Mouse (Mus musculus): Measurements from ENCODE around the gene Hes7. TPM values are rescaled to one million over a fixed set of nuclear protein-coding genes. Genes with fewer than 3 reads are reported as not detected.

Gene Hes7
- polyA plus RNA-seq, 1 experiment from 2014 or later, result not detected

- Histone ChIP-seq H3K27ac (no peak overlapping the region), H3K79me2 (ENCODE audit: inconsistent target) (no peaks in the 10 kb centered on the region), H3K4me3 (ENCODE audit: inconsistent target) (peak overlapping the region; percentile 22), H3K36me3 (ENCODE audit: inconsistent target) (peaks cover 33% of the 10 kb centered on the region; the same call in 1 of the 2 replicates)
- 21% methylated on average over 21 of the region's 21 CpGs for WGBS (ENCODE audit: missing documents)
These were observed 9.0 kb upstream of the Hes7 start for GRCm38 (mm10) chr11:69111051-69111810.

DNA sequence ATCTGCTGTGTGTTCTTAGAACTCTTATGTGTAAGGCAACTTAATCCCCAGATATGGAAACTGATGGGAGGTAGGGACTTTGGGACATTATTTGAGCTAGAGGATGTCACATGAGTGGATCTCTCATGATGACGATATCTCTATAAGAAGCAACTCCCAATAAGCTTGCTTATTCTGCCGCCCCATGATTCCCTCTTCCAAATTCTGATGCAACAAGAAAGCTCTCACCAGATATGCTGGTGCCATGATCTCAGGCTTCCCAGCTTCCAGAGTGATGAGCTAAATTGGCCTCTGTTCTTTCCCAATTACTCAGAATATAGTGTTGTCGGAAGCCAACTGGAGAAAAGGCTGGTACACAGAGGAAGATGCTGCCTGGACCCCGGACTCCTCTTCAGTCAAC is 8.3 kb upstream of the Hes7 start:
- Histone ChIP-seq H3K36me3 (ENCODE audit: inconsistent target) (peaks cover 28% of the 10 kb centered on the region; the same call in 1 of the 2 replicates), H3K27ac (no peak overlapping the region), H3K79me2 (ENCODE audit: inconsistent target) (no peaks in the 10 kb centered on the region), H3K4me3 (ENCODE audit: inconsistent target) (no peak overlapping the region)
- WGBS (ENCODE audit: missing documents), result 85% methylated on average over 4 of the region's 4 CpGs

- H3K4me3 ChIP-seq (ENCODE audit: inconsistent target), result no peak overlapping the region
- no peak overlapping the region for H3K27ac ChIP-seq
- H3K79me2 ChIP-seq (ENCODE audit: inconsistent target), result no peaks in the 10 kb centered on the region
- WGBS (ENCODE audit: missing documents), result 84% methylated on average over 3 of the region's 3 CpGs
- peaks cover 7% of the 10 kb centered on the region; the same call in 1 of the 2 replicates for H3K36me3 ChIP-seq (ENCODE audit: inconsistent target)
These were observed 6.2 kb upstream of the Hes7 start for GRCm38 (mm10) chr11:69114018-69114417.

GRCm38 (mm10) chr11:69114621-69115020 is 5.6 kb upstream of the Hes7 start:
- WGBS (ENCODE audit: missing documents), result 90% methylated on average over 3 of the region's 3 CpGs

GRCm38 (mm10) chr11:69116843-69117242 is 3.4 kb upstream of the Hes7 start:
- no peak overlapping the region for H3K4me3 ChIP-seq (ENCODE audit: inconsistent target)

More at GRCm38 (mm10) chr11:69114621-69115020, 5.6 kb upstream of the Hes7 start:
- Histone ChIP-seq H3K4me3 (ENCODE audit: inconsistent target) (no peak overlapping the region), H3K36me3 (ENCODE audit: inconsistent target) (peaks cover under 1% of the 10 kb centered on the region; the same call in 1 of the 2 replicates), H3K27ac (no peak overlapping the region), H3K79me2 (ENCODE audit: inconsistent target) (no peaks in the 10 kb centered on the region)

GRCm38 (mm10) chr11:69117737-69118695 is 2.2 kb upstream of the Hes7 start:
- no peaks in the 10 kb centered on the region for H3K36me3 ChIP-seq (ENCODE audit: inconsistent target)
- H3K27ac ChIP-seq, result no peak overlapping the region
- peak overlapping the region; percentile 48 for H3K4me3 ChIP-seq (ENCODE audit: inconsistent target)
- WGBS (ENCODE audit: missing documents), result under 1% methylated on average over 45 of the region's 45 CpGs
- H3K79me2 ChIP-seq (ENCODE audit: inconsistent target), result no peaks in the 10 kb centered on the region

More at GRCm38 (mm10) chr11:69116843-69117242, 3.4 kb upstream of the Hes7 start:
- WGBS (ENCODE audit: missing documents), result 71% methylated on average over 5 of the region's 5 CpGs
- Histone ChIP-seq H3K36me3 (ENCODE audit: inconsistent target) (no peaks in the 10 kb centered on the region), H3K27ac (no peak overlapping the region), H3K79me2 (ENCODE audit: inconsistent target) (no peaks in the 10 kb centered on the region)

- WGBS (ENCODE audit: missing documents), result 7% methylated on average over 15 of the region's 15 CpGs
- Histone ChIP-seq H3K4me3 (ENCODE audit: inconsistent target) (peak overlapping the region; percentile 48), H3K79me2 (ENCODE audit: inconsistent target) (no peaks in the 10 kb centered on the region), H3K36me3 (ENCODE audit: inconsistent target) (no peaks in the 10 kb centered on the region), H3K27ac (no peak overlapping the region)
These were observed 1.4 kb upstream of the Hes7 start for GRCm38 (mm10) chr11:69118765-69119164.

DNA sequence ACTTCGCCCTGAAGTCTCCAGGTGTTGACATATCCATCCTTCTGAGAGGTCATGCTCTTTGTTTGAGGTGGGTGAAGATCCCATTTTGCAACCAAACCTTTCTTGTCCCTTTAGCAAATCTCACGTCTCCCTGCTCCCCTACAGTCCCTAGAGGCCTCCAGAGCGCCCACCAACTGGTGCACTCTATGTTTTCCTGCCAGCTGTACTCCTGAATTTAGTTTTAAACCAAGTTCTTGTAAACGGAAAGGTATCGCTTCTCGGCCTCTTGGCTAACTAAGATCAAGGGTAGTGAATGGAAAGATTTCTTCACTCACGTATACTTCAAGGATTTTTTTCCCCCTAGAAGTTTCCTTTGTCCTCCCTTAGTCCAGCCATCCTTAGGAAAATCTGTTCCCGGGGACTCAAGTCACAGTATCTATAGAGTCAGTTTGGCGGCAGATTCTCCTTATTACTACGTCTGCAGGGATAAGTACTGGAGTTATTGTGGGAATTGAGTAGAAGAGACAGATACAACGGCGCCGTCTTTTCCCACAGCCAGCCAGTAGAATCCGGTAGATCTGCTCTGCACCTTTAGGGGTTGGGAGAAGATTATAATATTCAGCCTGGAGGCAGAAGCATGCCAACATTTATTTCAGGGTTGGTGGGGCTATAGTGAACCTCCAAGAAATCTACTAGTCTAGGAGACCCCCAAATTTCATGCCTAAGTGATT is 603 bp upstream of the Hes7 start:
- WGBS (ENCODE audit: missing documents), result 74% methylated on average over 14 of the region's 14 CpGs
- Histone ChIP-seq H3K79me2 (ENCODE audit: inconsistent target) (no peaks in the 10 kb centered on the region), H3K4me3 (ENCODE audit: inconsistent target) (peak overlapping the region; percentile 1; the same call in 1 of the 2 replicates), H3K36me3 (ENCODE audit: inconsistent target) (no peaks in the 10 kb centered on the region), H3K27ac (no peak overlapping the region)

DNA sequence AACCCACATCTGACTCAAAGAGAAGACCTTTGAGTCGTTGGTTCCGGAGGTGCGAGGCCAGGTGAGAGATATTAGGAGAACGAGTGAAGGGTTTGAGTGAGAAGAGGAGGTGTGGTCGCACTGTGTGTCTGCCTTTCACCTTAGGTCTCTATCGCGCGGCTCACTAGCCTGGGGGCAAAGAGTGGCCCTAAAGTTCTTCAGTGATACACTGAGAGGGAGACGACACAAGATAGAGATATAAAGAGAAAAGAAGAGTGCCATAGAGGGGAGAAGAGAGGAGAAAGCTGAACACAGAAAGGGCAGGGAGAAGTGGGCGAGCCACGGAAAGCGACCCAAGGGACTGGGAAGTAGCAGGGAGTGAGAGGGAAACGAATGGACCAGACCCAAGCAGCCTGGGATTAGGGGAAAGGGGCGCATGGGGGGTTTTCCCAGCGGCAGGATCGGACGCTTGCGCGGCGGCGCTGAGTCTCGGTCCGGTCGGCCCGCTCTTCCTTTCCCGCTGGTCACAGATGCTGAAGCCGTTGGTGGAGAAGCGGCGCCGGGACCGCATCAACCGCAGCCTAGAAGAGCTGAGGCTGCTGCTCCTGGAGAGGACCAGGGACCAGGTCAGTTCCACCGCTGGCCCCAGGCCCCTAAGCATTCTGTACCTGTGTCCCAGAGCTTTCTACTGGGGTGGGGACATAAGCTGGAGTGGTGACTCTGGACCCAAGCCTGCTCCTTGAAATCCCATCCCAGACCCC is 967 bp downstream of the Hes7 start:
- no peaks in the 10 kb centered on the region for H3K79me2 ChIP-seq (ENCODE audit: inconsistent target)
- WGBS (ENCODE audit: missing documents), result 1% methylated on average over 26 of the region's 33 CpGs
- H3K36me3 ChIP-seq (ENCODE audit: inconsistent target), result no peaks in the 10 kb centered on the region

GRCm38 (mm10) chr11:69121741-69122335 is 1.6 kb downstream of the Hes7 start:
- no peak overlapping the region for H3K27ac ChIP-seq
- WGBS (ENCODE audit: missing documents), result 1% methylated on average over 25 of the region's 32 CpGs
- peak overlapping the region; percentile 43 for H3K4me3 ChIP-seq (ENCODE audit: inconsistent target)
- H3K36me3 ChIP-seq (ENCODE audit: inconsistent target), result no peaks in the 10 kb centered on the region
- no peaks in the 10 kb centered on the region for H3K79me2 ChIP-seq (ENCODE audit: inconsistent target)

More for the DNA sequence above, 967 bp downstream of the Hes7 start:
- Histone ChIP-seq H3K27ac (no peak overlapping the region), H3K4me3 (ENCODE audit: inconsistent target) (peak overlapping the region; percentile 43)

DNA sequence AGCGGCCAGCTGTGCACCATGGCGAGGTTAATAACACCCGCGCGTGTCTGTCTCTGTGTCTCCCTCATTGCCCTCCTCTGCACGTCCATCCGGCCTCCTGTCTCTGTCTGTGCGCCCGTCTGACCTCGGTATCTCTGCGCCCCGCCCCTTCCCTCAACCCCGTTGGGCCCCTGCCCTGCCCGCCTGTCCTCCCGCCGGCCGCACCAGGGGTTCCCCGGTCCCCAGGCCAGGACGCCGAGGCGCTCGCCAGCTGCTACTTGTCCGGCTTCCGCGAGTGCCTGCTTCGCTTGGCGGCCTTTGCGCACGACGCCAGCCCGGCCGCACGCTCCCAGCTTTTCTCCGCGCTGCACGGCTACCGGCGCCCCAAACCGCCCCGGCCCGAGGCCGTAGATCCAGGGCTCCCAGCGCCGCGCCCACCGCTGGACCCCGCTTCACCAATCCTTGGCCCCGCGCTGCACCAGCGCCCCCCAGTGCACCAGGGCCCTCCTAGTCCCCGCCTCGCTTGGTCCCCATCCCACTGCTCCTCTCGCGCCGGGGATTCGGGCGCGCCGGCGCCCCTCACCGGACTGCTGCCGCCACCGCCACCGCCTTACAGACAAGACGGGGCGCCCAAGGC is 2.2 kb downstream of the Hes7 start, which contains the start of gene 9130213A22Rik:
TSS of gene 9130213A22Rik (minus strand) at position 254 of the 616 bp plus-strand sequence.
- Histone ChIP-seq H3K27ac (no peak within 1 kb of the TSS), H3K36me3 (ENCODE audit: inconsistent target) (no peaks in the 10 kb centered on the region), H3K79me2 (ENCODE audit: inconsistent target) (no peaks in the 10 kb centered on the region), H3K4me3 (ENCODE audit: inconsistent target) (peak within 1 kb of the TSS; percentile 55)
- under 1% methylated on average over 64 of the region's 66 CpGs for WGBS (ENCODE audit: missing documents)

DNA sequence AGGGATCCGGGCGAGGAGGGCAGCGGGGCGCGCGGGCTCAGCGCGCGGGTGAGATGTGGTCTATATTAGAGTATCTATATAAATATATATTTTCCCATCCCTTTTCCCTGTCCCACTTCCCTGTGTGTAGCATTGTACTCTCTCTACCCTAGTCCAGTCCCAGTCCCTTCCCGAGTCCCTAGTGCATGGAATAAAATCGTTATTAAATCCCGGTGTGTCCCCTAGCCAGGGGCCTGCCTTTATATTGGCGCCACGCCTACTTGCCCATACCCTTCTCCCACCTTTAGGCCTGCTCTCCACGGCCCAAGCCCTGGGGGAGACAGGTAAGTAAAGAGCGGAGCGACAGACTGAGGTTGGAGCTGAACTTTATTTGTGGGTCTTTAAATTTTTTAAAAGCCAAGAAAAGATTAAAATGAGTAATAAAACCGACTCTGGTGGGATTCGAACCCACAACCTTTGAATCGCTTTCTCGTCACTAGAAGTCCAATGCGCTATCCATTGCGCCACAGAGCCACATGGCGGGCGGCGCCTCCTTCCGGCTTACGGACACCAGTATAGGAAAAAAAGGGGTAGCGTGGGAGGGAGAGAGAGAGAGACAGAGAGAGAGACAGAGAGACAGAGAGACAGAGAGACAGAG is 3.0 kb downstream of the Hes7 start:
- WGBS (ENCODE audit: missing documents), result 2% methylated on average over 25 of the region's 29 CpGs
- H3K27ac ChIP-seq, result no peak overlapping the region
- H3K4me3 ChIP-seq (ENCODE audit: inconsistent target), result peak overlapping the region; percentile 55
- no peaks in the 10 kb centered on the region for H3K79me2 ChIP-seq (ENCODE audit: inconsistent target)
- H3K36me3 ChIP-seq (ENCODE audit: inconsistent target), result no peaks in the 10 kb centered on the region

Data from macrophage (primary cell).